Mouse (Mus musculus) midbrain, embryonic 11.5 days (tissue): ENCODE data around the gene Rnf13. TPM values are rescaled to one million over a fixed set of nuclear protein-coding genes. Genes with fewer than 3 reads are reported as not detected.
A peak's percentile ranks its signal among the peaks of the same experiment; 100 is the strongest.

Source experiments
- ATAC-seq: fragments of 200-750 bp; cut with Nextera tagmentation; 2 replicates; pipeline ENCODE4 v1.8.0; 2017; ENCODE audit warnings: moderate TSS enrichment, moderate library complexity; ENCODE audit not compliant: low FRiP score
- DNase-seq: peaks from one replicate; pipeline ENCODE4 v3.0.0; 2015; ENCODE audit warnings: low spot score; ENCODE audit errors: missing footprints
- H3K27ac ChIP-seq: fragments of 300-500 bp; sonication (generic); 2 replicates; pipeline ENCODE4 v1.5.1; 2014; ENCODE audit warnings: low read depth, low read length
- H3K27me3 ChIP-seq: fragments of 300-500 bp; sonication (generic); 2 replicates; pipeline ENCODE4 v1.6.1; 2014; ENCODE audit warnings: mild to moderate bottlenecking, low read length, moderate library complexity, mixed read lengths; ENCODE audit not compliant: control insufficient read depth, insufficient read depth
- H3K36me3 ChIP-seq: fragments of 300-500 bp; sonication (generic); 2 replicates; pipeline ENCODE4 v1.6.1; 2014; ENCODE audit warnings: mild to moderate bottlenecking, low read length, moderate library complexity, mixed read lengths; ENCODE audit not compliant: control insufficient read depth, insufficient read depth
- H3K4me1 ChIP-seq: fragments of 300-500 bp; sonication (generic); 2 replicates; pipeline ENCODE4 v1.6.1; 2014; ENCODE audit warnings: low read length; ENCODE audit not compliant: control insufficient read depth, insufficient read depth
- H3K4me2 ChIP-seq: fragments of 300-500 bp; sonication (generic); 2 replicates; pipeline ENCODE4 v1.6.1; 2014; ENCODE audit warnings: mild to moderate bottlenecking, moderate library complexity
- H3K4me3 ChIP-seq: fragments of 300-500 bp; sonication (generic); 2 replicates; pipeline ENCODE4 v1.5.1; 2014; ENCODE audit warnings: low read depth, low read length
- H3K9ac ChIP-seq: fragments of 300-500 bp; sonication (generic); 2 replicates; pipeline ENCODE4 v1.6.1; 2014; ENCODE audit warnings: low read length
- H3K9me3 ChIP-seq: fragments of 300-500 bp; sonication (generic); 2 replicates; pipeline ENCODE4 v1.6.1; 2016; ENCODE audit warnings: low read length; ENCODE audit not compliant: control insufficient read depth
- WGBS: fragments of 180-500 bp; shearing (Covaris S2); extraction: QIAGEN DNeasy Blood & Tissue Kit; methylation state at CpG from one replicate; pipeline ENCODE4 v1.1.7; 2014; 5-methylcytosine and 5-hydroxymethylcytosine counted together
- polyA plus RNA-seq: library from polyadenylated mRNA; unstranded; fragments of >200 nt; fragmentation: Nextera tagmentation; extraction: Ambion mirVana; gene quantifications from 2 replicates; pipeline ENCODE4 v1.2.1, GENCODE M21; 2014

Gene Rnf13
- 59.4 and 62.6 TPM in 2 replicates for polyA plus RNA-seq

GRCm38 (mm10) chr3:57735511-57736370 lies at the start of gene Rnf13:
Gene Rnf13, plus strand, starts transcription at chr3:57736062.
- peak within 1 kb of the TSS; percentile 78 for H3K4me3 ChIP-seq
- H3K27ac ChIP-seq: peak within 1 kb of the TSS; percentile 86
- no peaks in the 10 kb centered on the region for H3K36me3 ChIP-seq
- under 1% methylated on average over 59 of the region's 59 CpGs for WGBS
- peak; percentile 100 for ATAC-seq
- peak within 1 kb of the TSS; percentile 56 for H3K4me2 ChIP-seq
- peaks cover 9% of the 10 kb centered on the region for H3K4me1 ChIP-seq
- no peaks in the 10 kb centered on the region for H3K27me3 ChIP-seq
- H3K9ac ChIP-seq: peak within 1 kb of the TSS; percentile 73
- no peaks in the 10 kb centered on the region for H3K9me3 ChIP-seq
- DNase-seq: peak; percentile 99

GRCm38 (mm10) chr3:57691772-57692171 lies 44.1 kb upstream of the Rnf13 start:
- DNase-seq (no peak), ATAC-seq (no peak)
- Histone ChIP-seq H3K27me3 (no peaks in the 10 kb centered on the region), H3K4me1 (no peaks in the 10 kb centered on the region), H3K36me3 (no peaks in the 10 kb centered on the region), H3K27ac (no peak overlapping the region), H3K9me3 (no peaks in the 10 kb centered on the region), H3K4me3 (no peak overlapping the region), H3K4me2 (no peak overlapping the region), H3K9ac (no peak overlapping the region)
- 82% methylated on average over 4 of the region's 4 CpGs for WGBS

- H3K9ac ChIP-seq: no peak within 1 kb of the TSS
- H3K27ac ChIP-seq: no peak within 1 kb of the TSS
- DNase-seq: no peak
- H3K4me1 ChIP-seq: no peaks in the 10 kb centered on the region
- no peaks in the 10 kb centered on the region for H3K36me3 ChIP-seq
- H3K4me3 ChIP-seq: no peak within 1 kb of the TSS
- ATAC-seq: no peak
- 69% methylated on average over 2 of the region's 2 CpGs for WGBS
- no peaks in the 10 kb centered on the region for H3K9me3 ChIP-seq
- no peak within 1 kb of the TSS for H3K4me2 ChIP-seq
- no peaks in the 10 kb centered on the region for H3K27me3 ChIP-seq
Observed at GRCm38 (mm10) chr3:57692719-57693118, 43.1 kb upstream of the Rnf13 start, which contains the start of gene Ankub1. Gene Ankub1, minus strand, starts transcription at chr3:57692799.

- H3K4me3 ChIP-seq: no peak overlapping the region
- no peaks in the 10 kb centered on the region for H3K36me3 ChIP-seq
- H3K9me3 ChIP-seq: no peaks in the 10 kb centered on the region
- no peaks in the 10 kb centered on the region for H3K4me1 ChIP-seq
- no peak overlapping the region for H3K27ac ChIP-seq
- H3K9ac ChIP-seq: no peak overlapping the region
- 89% methylated on average over 4 of the region's 4 CpGs for WGBS
- no peak for ATAC-seq
- H3K27me3 ChIP-seq: no peaks in the 10 kb centered on the region
- no peak for DNase-seq
- no peak overlapping the region for H3K4me2 ChIP-seq
Observed at GRCm38 (mm10) chr3:57696249-57696648, 39.6 kb upstream of the Rnf13 start.

GRCm38 (mm10) chr3:57696779-57697178 lies 39.1 kb upstream of the Rnf13 start:
- Histone ChIP-seq H3K27ac (no peak overlapping the region), H3K9ac (no peak overlapping the region), H3K4me1 (no peaks in the 10 kb centered on the region), H3K27me3 (no peaks in the 10 kb centered on the region), H3K4me3 (no peak overlapping the region), H3K9me3 (no peaks in the 10 kb centered on the region), H3K36me3 (no peaks in the 10 kb centered on the region), H3K4me2 (no peak overlapping the region)
- no peak for DNase-seq
- 92% methylated on average over 9 of the region's 9 CpGs for whole genome bisulfite sequencing
- ATAC-seq: no peak

- WGBS: 92% methylated on average over 6 of the region's 6 CpGs
- H3K9ac ChIP-seq: no peak overlapping the region
- ATAC-seq: no peak
- no peaks in the 10 kb centered on the region for H3K9me3 ChIP-seq
- no peak for DNase-seq
- H3K36me3 ChIP-seq: no peaks in the 10 kb centered on the region
- no peak overlapping the region for H3K27ac ChIP-seq
- no peak overlapping the region for H3K4me3 ChIP-seq
- no peaks in the 10 kb centered on the region for H3K27me3 ChIP-seq
- no peak overlapping the region for H3K4me2 ChIP-seq
- H3K4me1 ChIP-seq: no peaks in the 10 kb centered on the region
Observed at GRCm38 (mm10) chr3:57714151-57714550, 21.7 kb upstream of the Rnf13 start.

- no peaks in the 10 kb centered on the region for H3K36me3 ChIP-seq
- no peaks in the 10 kb centered on the region for H3K27me3 ChIP-seq
- no peak for DNase-seq
- no peak overlapping the region for H3K27ac ChIP-seq
- ATAC-seq: no peak
- no peak overlapping the region for H3K9ac ChIP-seq
- H3K4me3 ChIP-seq: no peak overlapping the region
- H3K4me1 ChIP-seq: peaks cover 9% of the 10 kb centered on the region
- H3K9me3 ChIP-seq: no peaks in the 10 kb centered on the region
- H3K4me2 ChIP-seq: no peak overlapping the region
- WGBS: 82% methylated on average over 5 of the region's 5 CpGs
Observed at GRCm38 (mm10) chr3:57732206-57732915, 3.5 kb upstream of the Rnf13 start.

- DNase-seq: peak; percentile 82
- 4% methylated on average over 13 of the region's 13 CpGs for WGBS
Observed at GRCm38 (mm10) chr3:57736419-57737095, 695 bp downstream of the Rnf13 start.

More at GRCm38 (mm10) chr3:57736419-57737095, 695 bp downstream of the Rnf13 start:
- peaks cover 9% of the 10 kb centered on the region for H3K4me1 ChIP-seq
- no peaks in the 10 kb centered on the region for H3K27me3 ChIP-seq
- no peaks in the 10 kb centered on the region for H3K9me3 ChIP-seq
- no peaks in the 10 kb centered on the region for H3K36me3 ChIP-seq
- H3K4me2 ChIP-seq: peak overlapping the region; percentile 56
- H3K4me3 ChIP-seq: peak overlapping the region; percentile 78
- peak overlapping the region; percentile 86 for H3K27ac ChIP-seq
- peak overlapping the region; percentile 71 for H3K9ac ChIP-seq
- ATAC-seq: no peak
